Mouse (Mus musculus) inflammation-experienced regulatory T-cells (primary cell): ENCODE results near the gene Clcnka. TPM values are rescaled to one million over a fixed set of nuclear protein-coding genes. Genes with fewer than 3 reads are reported as not detected.

Experiments used
- polyA plus RNA-seq, 2 experiments: library from polyadenylated mRNA; unstranded; fragments of 100-300 nt; shearing (Covaris generic); gene quantifications; one replicate each; pipeline ENCODE4 v1.2.1; 2017

Gene Clcnka
- polyA plus RNA-seq, result not detected

DNA sequence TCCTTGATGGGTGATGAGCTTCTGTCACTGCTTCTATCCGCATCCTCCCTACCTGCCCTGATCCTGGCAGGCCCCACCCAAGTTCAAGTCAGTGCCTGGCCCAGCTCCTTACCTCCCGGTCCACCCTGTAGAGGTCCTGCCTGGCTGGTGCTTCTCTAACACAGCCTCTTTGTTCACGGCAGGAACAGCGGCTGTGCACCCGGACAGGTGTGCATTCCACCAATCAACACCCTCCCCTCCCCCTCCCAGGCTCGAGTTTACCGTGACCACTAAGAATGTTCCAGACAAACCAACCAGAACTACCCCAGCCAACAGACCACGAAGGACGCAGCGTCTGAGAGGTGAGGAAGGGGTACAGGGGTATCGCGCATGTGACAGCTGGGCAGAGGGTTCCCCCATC lies at the start of gene Clcnka:
Gene Clcnka (minus strand): TSS at position 180 of the 400 bp plus-strand sequence.

DNA sequence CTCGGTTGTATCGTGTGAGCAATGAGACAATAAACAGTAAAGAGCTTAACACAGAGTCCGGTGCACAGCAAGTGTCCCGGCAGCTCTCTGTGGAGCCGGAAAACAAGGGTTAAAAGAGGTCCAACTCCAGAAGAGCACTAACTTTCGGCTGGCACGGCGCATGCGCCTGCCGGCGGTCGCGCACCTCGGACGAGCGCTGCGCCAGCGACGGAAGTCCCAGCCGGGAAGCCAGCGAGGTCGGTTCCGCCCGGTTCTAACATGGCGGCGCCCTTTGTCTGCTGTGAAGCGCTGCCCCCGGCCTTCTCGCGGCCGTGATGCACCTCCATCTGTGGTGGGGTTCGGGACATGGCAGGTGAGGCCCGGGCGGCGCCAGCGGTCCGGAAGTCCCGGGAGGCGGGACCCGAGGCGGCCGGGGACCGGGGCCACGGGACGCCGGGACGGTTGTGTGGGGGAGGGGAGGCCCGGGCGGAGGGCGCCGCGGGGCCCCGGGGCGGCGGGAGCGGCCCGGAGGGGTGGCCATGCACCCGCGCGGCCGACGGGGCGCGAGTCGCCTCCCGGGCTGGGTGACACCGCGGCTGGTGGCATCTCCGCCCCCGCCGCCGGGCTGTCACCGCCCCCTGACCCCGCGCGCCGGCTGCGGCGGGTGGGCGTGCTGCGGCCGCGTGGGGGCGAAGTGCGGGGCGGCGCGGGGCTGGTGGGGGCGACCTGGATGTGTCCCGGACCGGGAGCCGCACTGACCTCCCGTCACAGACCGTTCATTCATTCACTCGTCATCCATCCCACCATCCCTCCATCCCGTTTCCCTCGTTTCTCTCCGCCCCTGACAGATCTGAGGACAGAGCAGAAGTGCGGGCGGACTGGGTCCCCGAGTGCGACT lies 46.2 kb upstream of the Clcnka start, which contains the start of gene Zbtb17:
Gene Zbtb17 (plus strand): TSS at position 204 of the 877 bp plus-strand sequence.

DNA sequence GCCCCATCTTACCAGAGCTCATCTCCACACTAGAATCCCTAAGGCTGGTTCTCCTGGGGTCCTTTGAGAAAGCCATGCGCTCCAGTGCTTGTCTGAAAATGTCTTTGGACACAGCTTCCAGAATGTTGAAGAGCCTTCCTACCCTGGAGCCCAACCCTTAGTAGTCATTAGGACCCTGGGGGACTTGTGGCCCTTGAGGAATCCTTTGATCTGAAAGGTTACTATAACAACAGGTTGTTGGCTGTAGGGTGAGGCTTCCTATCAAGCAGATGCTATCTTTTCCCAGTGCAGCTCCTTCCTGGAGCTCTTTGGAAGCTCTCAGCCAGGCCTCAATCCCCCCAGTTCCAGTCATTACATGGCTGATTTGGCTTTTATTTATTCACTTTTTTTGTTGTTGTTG lies 37.5 kb upstream of the Clcnka start, which contains the start of gene Srarp:
Gene Srarp (minus strand): TSS at position 132 of the 400 bp plus-strand sequence.

DNA sequence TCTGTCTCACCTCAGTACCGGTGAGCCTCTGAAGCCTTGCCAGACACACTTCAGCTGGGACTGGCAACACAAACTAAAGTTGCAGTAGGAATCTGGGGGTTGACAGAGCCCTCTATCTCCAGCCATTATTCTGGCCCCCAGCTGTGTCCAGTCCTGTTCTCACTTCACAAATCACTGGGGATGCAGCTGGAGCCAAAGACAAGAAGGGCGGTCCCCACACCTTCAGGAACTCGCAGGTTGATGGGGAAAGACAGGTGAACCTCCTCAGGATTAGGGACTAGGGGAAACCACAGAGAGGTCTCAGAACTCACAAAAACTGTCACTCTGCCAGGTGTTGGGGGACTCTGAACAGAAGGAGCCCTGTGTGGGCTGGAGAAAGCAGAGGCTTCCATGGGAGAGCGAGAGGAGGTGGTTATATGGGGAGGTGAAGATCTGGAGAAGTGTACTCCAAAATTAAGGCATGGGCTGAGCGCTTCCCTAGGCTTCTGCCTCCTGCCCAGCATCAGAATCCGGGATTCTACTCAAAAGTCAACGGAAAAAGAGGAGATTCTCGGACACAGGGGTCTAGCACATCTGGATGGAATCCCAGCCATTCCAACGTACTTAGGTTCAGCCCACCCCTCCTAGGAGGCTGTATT lies 21.8 kb upstream of the Clcnka start, which contains the start of gene Hspb7:
Gene Hspb7 (plus strand): TSS at position 588 of the 638 bp plus-strand sequence.

DNA sequence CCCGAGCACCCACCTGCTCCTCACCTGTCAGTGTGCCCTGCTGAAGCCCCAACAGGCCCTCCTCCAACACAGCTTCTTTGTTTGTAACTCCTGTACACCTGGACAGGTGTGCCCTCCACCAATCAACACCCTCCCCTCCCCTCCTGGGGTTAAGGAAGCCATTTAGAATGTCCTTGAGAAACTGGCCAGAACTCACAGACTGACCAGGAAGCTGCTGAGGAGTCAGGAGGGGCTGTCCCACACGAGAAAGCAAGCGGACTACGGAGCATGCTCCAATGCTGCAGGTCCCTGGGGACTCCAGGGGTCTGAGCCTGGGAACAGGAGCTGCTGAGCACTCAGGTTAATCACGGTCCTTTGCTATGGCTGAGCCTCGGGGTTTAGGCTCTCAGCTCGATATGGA lies 17.4 kb upstream of the Clcnka start, which contains the start of gene Clcnkb:
Gene Clcnkb (minus strand): TSS at position 91 of the 400 bp plus-strand sequence.

DNA sequence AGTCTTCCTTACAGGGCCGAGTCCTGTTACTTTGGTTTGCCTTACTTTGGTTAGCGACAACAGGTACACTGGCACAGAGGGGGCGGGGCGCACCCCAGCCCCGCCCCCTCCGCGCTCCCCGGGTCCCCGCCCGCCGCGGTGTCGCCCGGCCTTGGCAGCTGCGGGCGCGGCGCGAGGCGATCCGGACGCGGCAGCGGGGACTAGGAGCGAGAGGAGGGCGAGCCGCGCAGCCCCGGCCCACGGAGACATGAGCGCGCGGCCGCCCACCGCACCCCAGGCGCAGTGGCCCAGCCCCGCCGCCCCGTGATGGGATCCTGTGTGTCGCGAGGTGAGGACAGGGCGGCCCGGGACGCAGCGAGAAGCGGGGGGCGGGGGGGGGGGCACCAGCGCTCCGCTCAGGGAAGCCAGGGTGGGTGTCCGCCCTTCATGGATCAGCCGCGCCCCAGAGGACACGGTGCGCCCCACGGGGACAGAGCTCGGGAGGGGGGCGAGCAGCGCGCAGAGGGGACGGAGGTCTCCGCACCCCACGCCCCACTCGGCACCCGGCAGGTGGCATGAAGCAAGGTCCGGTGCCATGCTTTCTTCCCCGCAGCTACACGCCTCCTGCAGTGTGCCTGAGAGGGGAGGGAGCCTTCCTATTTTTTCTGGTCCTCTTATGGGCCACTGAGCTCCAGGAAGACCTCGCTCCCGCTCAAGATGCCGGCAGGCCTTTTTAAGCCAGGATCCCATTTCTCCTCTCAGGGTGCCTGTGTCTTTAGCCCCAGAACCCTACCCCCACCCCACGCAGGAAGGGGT lies 30.3 kb downstream of the Clcnka start, which contains the start of gene Fam131c:
Gene Fam131c (plus strand): TSS at position 224 of the 795 bp plus-strand sequence.

Other genes starting within 250 kb of the Clcnka start
- 1 to 10 TPM; 3.4 to 4.1 TPM for gene Rsg1, start 184.8 kb downstream of the Clcnka start, polyA plus RNA-seq
- gene Arhgef19, start 159.2 kb downstream of the Clcnka start, polyA plus RNA-seq, result 1 to 10 TPM in 1 of 2 experiments, under 1 TPM in 1; 0.14 to 1.0 TPM
- under 1 TPM in 1 of 2 experiments, not detected in 1; 0.36 TPM for gene Epha2, start 97.5 kb downstream of the Clcnka start, polyA plus RNA-seq
- not detected for gene Fam131c, start 30.5 kb downstream of the Clcnka start, polyA plus RNA-seq
- 1 to 10 TPM; 1.1 to 4.0 TPM for gene Clcnkb, start 17.3 kb upstream of the Clcnka start, polyA plus RNA-seq
- gene Hspb7, start 22.1 kb upstream of the Clcnka start, polyA plus RNA-seq, result not detected
- not detected for gene Srarp, start 37.4 kb upstream of the Clcnka start, polyA plus RNA-seq
- 10 to 100 TPM; 32.3 to 40.1 TPM for gene Zbtb17, start 45.9 kb upstream of the Clcnka start, polyA plus RNA-seq
- 10 to 100 TPM; 37.0 to 42.9 TPM for gene Spen, start 139.9 kb upstream of the Clcnka start, polyA plus RNA-seq
- gene Fblim1, start 207.4 kb upstream of the Clcnka start, polyA plus RNA-seq, result 1 to 10 TPM in 1 of 2 experiments, under 1 TPM in 1; 0.18 to 1.5 TPM
- under 1 TPM; 0.13 to 0.26 TPM for gene Tmem82, start 219.9 kb upstream of the Clcnka start, polyA plus RNA-seq
- gene Slc25a34, start 225.1 kb upstream of the Clcnka start, polyA plus RNA-seq, result under 1 TPM; 0.31 to 0.42 TPM